Comparison of ENCODE assay signal across 13 mouse cellular contexts in genomic region chr2:30994853-30995252, GRCm38 (mm10).
"Had no signal": no experiment of that assay in that cellular context is flagged by ENCODE, and none has a peak within 500 bp of the region (broad histone marks: within the 10 kb centered on the region; RNA-seq: fewer than 3 reads in every experiment).

No protein-coding gene starts in this region.

- H3K36me3 ChIP-seq: midbrain, embryonic 15.5 days had no signal

- H3K9ac ChIP-seq: limb, embryonic 12.5 days; limb, embryonic 15.5 days; liver, embryonic 14.5 days; liver, postnatal 0 days; lung, embryonic 14.5 days; midbrain, embryonic 12.5 days; midbrain, embryonic 15.5 days; neural tube, embryonic 13.5 days had no signal

- H3K4me3 ChIP-seq: limb, embryonic 12.5 days; limb, embryonic 15.5 days; midbrain, embryonic 12.5 days; midbrain, embryonic 15.5 days; neural tube, embryonic 13.5 days had no signal

- H3K9me3 ChIP-seq: limb, embryonic 12.5 days; limb, embryonic 15.5 days; midbrain, embryonic 12.5 days; midbrain, embryonic 15.5 days; neural tube, embryonic 13.5 days had no signal

- H3K4me2 ChIP-seq: limb, embryonic 12.5 days; limb, embryonic 15.5 days; liver, embryonic 11.5 days; lung, embryonic 14.5 days; midbrain, embryonic 12.5 days; midbrain, embryonic 15.5 days; neural tube, embryonic 13.5 days had no signal

- DNase-seq: left cerebral cortex, postnatal 4 days; liver, postnatal 0 days; thymus, postnatal 25 days had no signal

- H3K4me1 ChIP-seq: midbrain, embryonic 12.5 days; midbrain, embryonic 15.5 days had no signal

- H3K27ac ChIP-seq: limb, embryonic 12.5 days; limb, embryonic 15.5 days; liver, embryonic 14.5 days; macrophage; midbrain, embryonic 12.5 days; midbrain, embryonic 15.5 days; neural tube, embryonic 13.5 days had no signal

- H3K27me3 ChIP-seq: limb, embryonic 12.5 days; limb, embryonic 15.5 days; midbrain, embryonic 12.5 days; midbrain, embryonic 15.5 days; neural tube, embryonic 13.5 days had no signal

- ATAC-seq: liver, postnatal 0 days; lung, postnatal 0 days; midbrain, embryonic 15.5 days had no signal
